Mouse (Mus musculus) forebrain, embryonic 10.5 days (tissue): Measurements from ENCODE around the gene Gm10065. TPM values are rescaled to one million over a fixed set of nuclear protein-coding genes. Genes with fewer than 3 reads are reported as not detected.
"Not testable (repeated sequence)": the region's sequence is repeated elsewhere in the genome, so short reads cannot be mapped to it uniquely, and the experiment has no call there.

Experiments
- DNase-seq: peaks from one replicate; pipeline ENCODE4 v3.0.0-alpha.2; 2017; ENCODE audit warnings: low spot score; ENCODE audit errors: extremely low spot score
- H3K27ac ChIP-seq: fragments of 300-500 bp; sonication (generic); 2 replicates; pipeline ENCODE4 v1.5.1; 2016; ENCODE audit warnings: mild to moderate bottlenecking
- H3K27me3 ChIP-seq: fragments of 300-500 bp; sonication (generic); 2 replicates; pipeline ENCODE4 v1.6.1; 2016; ENCODE audit warnings: mild to moderate bottlenecking; ENCODE audit not compliant: poor library complexity, severe bottlenecking
- H3K36me3 ChIP-seq: fragments of 300-500 bp; sonication (generic); replicated peaks from 2 replicates; pipeline ENCODE4 v1.6.1; 2016; ENCODE audit warnings: mild to moderate bottlenecking, moderate library complexity
- H3K4me1 ChIP-seq: fragments of 300-500 bp; sonication (generic); 2 replicates; pipeline ENCODE4 v1.6.1; 2016
- H3K4me3 ChIP-seq: fragments of 300-500 bp; sonication (generic); 2 replicates; pipeline ENCODE4 v1.5.1; 2016; ENCODE audit warnings: mild to moderate bottlenecking, moderate library complexity
- H3K9me3 ChIP-seq: fragments of 300-500 bp; sonication (generic); 2 replicates; pipeline ENCODE4 v1.6.1; 2016; ENCODE audit warnings: mild to moderate bottlenecking, moderate library complexity
- WGBS: fragments of 180-500 bp; shearing (Covaris S2); methylation state at CpG from one replicate; pipeline ENCODE4 v1.1.7; 2016; 5-methylcytosine and 5-hydroxymethylcytosine counted together
- polyA plus RNA-seq: library from polyadenylated mRNA; unstranded; fragments of >200 nt; fragmentation: Nextera tagmentation; extraction: Ambion mirVana; gene quantifications from 2 replicates; pipeline ENCODE4 v1.2.1, GENCODE M21; 2016

The Gm10065 gene
- 1.1 TPM in 1 of 2 replicates, not detected in the other for polyA plus RNA-seq

- not testable (repeated sequence) for H3K27me3 ChIP-seq, H3K9me3 ChIP-seq, H3K36me3 ChIP-seq
- 4% methylated on average over 31 of the region's 31 CpGs for WGBS
- peaks cover 14% of the 10 kb centered on the region for H3K4me1 ChIP-seq
- peak; percentile 67 for DNase-seq
- H3K4me3 ChIP-seq: peak within 1 kb of the TSS; percentile 69
- H3K27ac ChIP-seq: peak within 1 kb of the TSS; percentile 82
Measured at GRCm38 (mm10) chr13:21478759-21479670, at the start of gene Gm10065, which contains the start of gene Zkscan4. Gm10065 (minus strand) TSS chr13:21479441. Zkscan4 (plus strand) TSS chr13:21478907.

- H3K36me3 ChIP-seq: no peaks in the 10 kb centered on the region
- no peaks in the 10 kb centered on the region for H3K9me3 ChIP-seq
- H3K4me1 ChIP-seq: peaks cover 9% of the 10 kb centered on the region
- no peaks in the 10 kb centered on the region for H3K27me3 ChIP-seq
- H3K4me3 ChIP-seq: peak overlapping the region; percentile 61
- under 1% methylated on average over 21 of the region's 21 CpGs for WGBS
- H3K27ac ChIP-seq: peak overlapping the region; percentile 89
- peak; percentile 83 for DNase-seq
Measured at GRCm38 (mm10) chr13:21506221-21506649, 27.0 kb upstream of the Gm10065 start.

- Histone ChIP-seq H3K27me3 (no peaks in the 10 kb centered on the region), H3K27ac (no peak overlapping the region), H3K36me3 (no peaks in the 10 kb centered on the region), H3K9me3 (no peaks in the 10 kb centered on the region), H3K4me1 (peaks cover 9% of the 10 kb centered on the region), H3K4me3 (no peak overlapping the region)
- DNase-seq: no peak
- 94% methylated on average over 5 of the region's 5 CpGs for WGBS
Measured at GRCm38 (mm10) chr13:21502296-21502695, 23.1 kb upstream of the Gm10065 start.

- H3K27ac ChIP-seq, H3K27me3 ChIP-seq, H3K4me1 ChIP-seq, H3K36me3 ChIP-seq, H3K9me3 ChIP-seq, DNase-seq, H3K4me3 ChIP-seq: not testable (repeated sequence)
- 93% methylated on average over 17 of the region's 17 CpGs for WGBS
Measured at GRCm38 (mm10) chr13:21501182-21501581, 21.9 kb upstream of the Gm10065 start, which contains the start of gene Gm11273. Gm11273 (minus strand) TSS chr13:21501418.

- H3K27me3 ChIP-seq: no peaks in the 10 kb centered on the region
- no peak within 1 kb of the TSS for H3K4me3 ChIP-seq
- no peaks in the 10 kb centered on the region for H3K36me3 ChIP-seq
- no peak for DNase-seq
- WGBS: 93% methylated on average over 21 of the region's 21 CpGs
- no peaks in the 10 kb centered on the region for H3K9me3 ChIP-seq
- H3K27ac ChIP-seq: no peak within 1 kb of the TSS
- no peaks in the 10 kb centered on the region for H3K4me1 ChIP-seq
Measured at GRCm38 (mm10) chr13:21495080-21495479, 15.8 kb upstream of the Gm10065 start, which contains the start of gene AK157302. AK157302 (plus strand) TSS chr13:21495223.

- H3K27me3 ChIP-seq: no peaks in the 10 kb centered on the region
- H3K36me3 ChIP-seq: no peaks in the 10 kb centered on the region
- DNase-seq: no peak
- no peak overlapping the region for H3K4me3 ChIP-seq
- H3K4me1 ChIP-seq: no peaks in the 10 kb centered on the region
- WGBS: 93% methylated on average over 5 of the region's 5 CpGs
- no peaks in the 10 kb centered on the region for H3K9me3 ChIP-seq
- H3K27ac ChIP-seq: no peak overlapping the region
Measured at GRCm38 (mm10) chr13:21492847-21493246, 13.6 kb upstream of the Gm10065 start.

GRCm38 (mm10) chr13:21486881-21487280 is 7.6 kb upstream of the Gm10065 start:
- WGBS: 95% methylated on average over 1 of the region's 1 CpGs

GRCm38 (mm10) chr13:21472427-21472826 is 6.8 kb downstream of the Gm10065 start:
- no peak overlapping the region for H3K4me3 ChIP-seq
- WGBS: 25% methylated on average over 4 of the region's 4 CpGs

More at GRCm38 (mm10) chr13:21486881-21487280, 7.6 kb upstream of the Gm10065 start:
- no peaks in the 10 kb centered on the region for H3K27me3 ChIP-seq
- no peaks in the 10 kb centered on the region for H3K4me1 ChIP-seq
- H3K9me3 ChIP-seq: peaks cover 5% of the 10 kb centered on the region; the same call in 1 of the 2 replicates
- H3K27ac ChIP-seq: no peak overlapping the region
- no peak overlapping the region for H3K4me3 ChIP-seq
- no peak for DNase-seq
- H3K36me3 ChIP-seq: peaks cover 18% of the 10 kb centered on the region

GRCm38 (mm10) chr13:21469097-21469496 is 10.1 kb downstream of the Gm10065 start:
- DNase-seq: no peak
- H3K27ac ChIP-seq: no peak overlapping the region
- peak overlapping the region; percentile 65; the same call in 1 of the 2 replicates for H3K4me3 ChIP-seq
- H3K36me3 ChIP-seq: no peaks in the 10 kb centered on the region
- H3K27me3 ChIP-seq: peaks cover 42% of the 10 kb centered on the region
- H3K4me1 ChIP-seq: peaks cover 17% of the 10 kb centered on the region
- 16% methylated on average over 9 of the region's 9 CpGs for WGBS
- 0 out of 2 replicates have a peak, but pooled peaks cover 4% of the 10 kb centered on the region for H3K9me3 ChIP-seq

More at GRCm38 (mm10) chr13:21472427-21472826, 6.8 kb downstream of the Gm10065 start:
- Histone ChIP-seq H3K9me3 (0 out of 2 replicates have a peak, but pooled peaks cover under 1% of the 10 kb centered on the region), H3K36me3 (no peaks in the 10 kb centered on the region), H3K27ac (0 out of 2 replicates have a peak overlapping the region, but pooled peaks have one; percentile 25), H3K4me1 (peaks cover 17% of the 10 kb centered on the region), H3K27me3 (peaks cover 28% of the 10 kb centered on the region)
- DNase-seq: no peak

- H3K4me1 ChIP-seq: peaks cover 17% of the 10 kb centered on the region
- H3K36me3 ChIP-seq: no peaks in the 10 kb centered on the region
- under 1% methylated on average over 54 of the region's 54 CpGs for WGBS
- H3K4me3 ChIP-seq: peak within 1 kb of the TSS; percentile 65
- H3K27ac ChIP-seq: peak within 1 kb of the TSS; percentile 83
- H3K27me3 ChIP-seq: peaks cover 42% of the 10 kb centered on the region
- peak; percentile 85 for DNase-seq
- H3K9me3 ChIP-seq: 0 out of 2 replicates have a peak, but pooled peaks cover 4% of the 10 kb centered on the region
Measured at GRCm38 (mm10) chr13:21468061-21469019, 10.9 kb downstream of the Gm10065 start, which contains the start of gene Nkapl. Nkapl (minus strand) TSS chr13:21468509.

- peaks cover 42% of the 10 kb centered on the region for H3K27me3 ChIP-seq
- no peak for DNase-seq
- no peaks in the 10 kb centered on the region for H3K36me3 ChIP-seq
- no peak overlapping the region for H3K27ac ChIP-seq
- H3K4me3 ChIP-seq: no peak overlapping the region
- WGBS: 86% methylated on average over 10 of the region's 10 CpGs
- H3K9me3 ChIP-seq: 0 out of 2 replicates have a peak, but pooled peaks cover 4% of the 10 kb centered on the region
- H3K4me1 ChIP-seq: peaks cover 12% of the 10 kb centered on the region
Measured at GRCm38 (mm10) chr13:21467336-21467735, 11.9 kb downstream of the Gm10065 start.

- H3K27me3 ChIP-seq: peaks cover 15% of the 10 kb centered on the region
- 58% methylated on average over 9 of the region's 9 CpGs for WGBS
- not testable (repeated sequence) for H3K27ac ChIP-seq, H3K36me3 ChIP-seq, H3K4me1 ChIP-seq, H3K4me3 ChIP-seq, DNase-seq, H3K9me3 ChIP-seq
Measured at GRCm38 (mm10) chr13:21462516-21462915, 16.7 kb downstream of the Gm10065 start.
